Mouse (Mus musculus) CH12F3 (cell line): ENCODE measurements around the gene Gpha2.

Experiments used
- in situ Hi-C: fragments of 300-500 bp; cut with MboI; formaldehyde crosslinking; loops from 2 replicates; pipeline ENCODE4 v1.14.3; 2020; ENCODE audit warnings: low sequenced_read_pairs

Gene Gpha2

DNA sequence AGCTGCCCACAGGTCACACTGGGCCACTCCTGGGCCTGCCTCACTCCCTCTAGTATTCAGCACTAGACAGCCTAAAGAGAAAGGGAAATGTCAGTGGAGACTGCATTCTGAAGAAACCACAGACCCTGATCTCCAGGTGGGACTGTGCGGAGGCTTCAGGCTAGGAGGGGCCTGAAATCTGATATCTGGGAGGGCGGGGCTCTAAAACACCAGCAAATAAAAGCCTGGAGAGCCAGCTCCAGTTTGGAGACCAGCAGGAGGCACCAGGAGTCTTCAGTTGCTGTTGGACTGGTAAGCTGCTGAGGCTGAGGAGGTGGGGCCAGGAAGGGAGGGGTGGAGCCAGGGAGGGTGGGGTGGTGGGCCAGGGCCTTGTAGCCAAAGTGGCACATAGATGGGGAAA lies at the start of gene Gpha2:
TSS of gene Gpha2 (plus strand) at position 246 of the 400 bp plus-strand sequence.
- in situ Hi-C loops: no loop called here

DNA sequence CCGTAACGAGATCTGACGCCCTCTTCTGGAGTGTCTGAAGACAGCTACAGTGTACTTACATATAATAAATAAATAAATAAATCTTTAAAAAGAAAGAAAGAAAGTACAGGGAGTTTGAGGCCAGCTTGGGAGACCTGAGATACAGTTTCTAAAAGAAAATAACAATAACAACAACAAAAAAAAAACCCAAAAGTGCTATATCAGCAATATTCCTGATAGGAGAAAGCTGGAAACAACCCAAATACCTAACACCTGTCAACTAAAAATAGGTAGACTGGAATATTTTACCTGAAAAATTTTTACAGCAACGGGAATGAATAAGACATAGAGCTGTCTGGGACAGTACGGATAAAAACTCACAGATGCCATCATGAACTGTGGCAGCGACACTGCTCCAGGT lies 47.4 kb upstream of the Gpha2 start:
- in situ Hi-C loops: no loop called here

DNA sequence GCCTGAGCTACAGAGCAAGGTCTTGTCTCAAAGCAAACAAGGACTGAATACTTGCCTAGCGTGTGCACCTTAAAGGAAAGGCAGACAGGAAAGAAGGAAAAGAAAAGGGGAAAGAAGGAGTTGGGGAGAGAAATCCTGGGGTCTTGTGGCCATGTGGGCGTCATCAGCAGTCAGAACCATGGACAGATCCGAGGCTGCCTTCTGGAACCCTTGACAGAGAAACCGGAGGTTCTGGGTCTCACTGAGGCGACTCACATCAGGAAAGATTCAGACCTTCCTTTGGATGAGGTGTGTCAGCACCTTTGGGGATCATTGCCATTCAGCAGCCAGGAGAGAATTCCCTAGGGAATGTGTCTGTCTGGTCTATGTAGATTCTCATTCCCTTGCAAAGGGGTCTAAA lies 44.6 kb upstream of the Gpha2 start:
- in situ Hi-C loops: no loop called here

DNA sequence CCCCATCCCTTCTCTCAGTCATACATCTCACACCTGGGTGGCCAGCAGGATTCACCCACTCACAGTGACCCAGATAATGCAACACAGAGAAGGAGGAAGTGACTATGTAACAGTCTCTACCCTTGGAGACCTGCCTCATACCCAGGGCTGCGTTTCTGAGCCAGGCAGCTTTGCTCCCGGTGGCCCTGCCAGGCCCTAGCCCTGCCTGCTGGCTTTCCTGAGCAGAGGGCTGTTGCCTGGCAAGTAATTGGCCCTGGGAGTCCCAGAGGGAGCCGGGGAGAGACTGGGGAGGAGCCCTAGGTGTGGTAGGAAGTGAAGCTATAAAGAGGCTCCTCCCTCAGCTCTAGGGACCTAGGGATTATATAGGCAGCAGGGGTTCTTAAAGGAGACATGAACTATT lies 43.6 kb upstream of the Gpha2 start:
- in situ Hi-C loops: no loop called here

DNA sequence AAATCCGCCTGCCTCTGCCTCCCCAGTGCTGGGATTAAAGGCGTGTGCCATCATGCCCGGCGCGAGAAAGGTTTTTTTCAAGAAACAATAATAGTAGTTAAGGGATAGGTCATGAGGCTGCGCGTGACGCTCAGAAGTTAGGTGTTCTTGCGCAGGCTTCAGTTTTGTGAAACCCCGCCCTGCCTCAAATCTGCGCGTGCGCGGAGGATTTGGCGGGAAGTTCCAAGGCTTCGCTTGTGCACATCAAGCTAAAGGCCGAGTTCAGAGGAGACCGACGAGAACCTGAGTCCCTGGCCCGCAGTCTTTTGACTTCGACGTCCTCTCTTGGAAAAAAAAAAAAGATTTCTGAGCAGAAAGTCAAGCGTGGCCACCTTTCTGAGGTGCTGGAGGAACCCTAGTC lies 42.0 kb upstream of the Gpha2 start, which contains the start of gene Majin:
TSS of gene Majin (plus strand) at position 258 of the 400 bp plus-strand sequence.
- in situ Hi-C loops: no loop called here

DNA sequence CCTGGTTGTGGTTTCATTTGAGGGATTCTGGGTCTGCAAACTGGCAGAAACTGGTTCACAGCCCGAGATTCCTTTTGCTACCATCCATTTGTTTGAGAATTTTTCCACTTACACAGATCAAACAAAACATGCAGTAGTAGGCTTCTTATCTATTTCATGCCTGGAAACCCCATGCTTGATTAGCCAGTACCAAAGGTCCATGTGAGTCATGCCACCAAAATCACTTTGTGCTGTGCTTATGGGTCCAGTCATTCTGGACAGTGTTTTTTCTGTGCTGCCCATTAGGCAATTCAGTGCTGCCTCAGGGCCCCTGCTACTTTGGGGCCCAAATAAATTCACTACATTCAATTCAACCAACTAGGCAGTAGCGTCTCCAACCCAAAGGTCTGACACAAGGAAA lies 21.9 kb upstream of the Gpha2 start:
- in situ Hi-C loops: no loop called here

DNA sequence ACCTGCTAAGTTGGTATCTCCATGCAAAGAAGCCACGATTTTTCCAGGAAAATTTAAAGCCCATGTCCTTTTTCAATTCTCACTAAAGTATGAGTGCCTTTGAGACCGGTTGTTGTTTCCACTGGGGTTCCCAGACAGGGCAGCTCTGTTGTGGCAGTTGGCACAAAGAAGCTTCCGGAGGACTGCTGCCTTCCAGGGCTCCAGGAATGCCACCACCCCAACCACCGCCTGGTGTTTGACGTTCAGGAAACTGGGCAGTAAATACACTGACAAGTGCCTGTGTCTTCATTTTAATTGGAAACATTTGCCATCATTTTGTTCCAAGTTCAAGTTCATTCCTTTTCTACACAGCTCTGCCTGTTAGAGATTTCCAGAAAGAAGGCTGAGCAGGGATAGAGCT lies 19.5 kb upstream of the Gpha2 start:
- in situ Hi-C loops: no loop called here

DNA sequence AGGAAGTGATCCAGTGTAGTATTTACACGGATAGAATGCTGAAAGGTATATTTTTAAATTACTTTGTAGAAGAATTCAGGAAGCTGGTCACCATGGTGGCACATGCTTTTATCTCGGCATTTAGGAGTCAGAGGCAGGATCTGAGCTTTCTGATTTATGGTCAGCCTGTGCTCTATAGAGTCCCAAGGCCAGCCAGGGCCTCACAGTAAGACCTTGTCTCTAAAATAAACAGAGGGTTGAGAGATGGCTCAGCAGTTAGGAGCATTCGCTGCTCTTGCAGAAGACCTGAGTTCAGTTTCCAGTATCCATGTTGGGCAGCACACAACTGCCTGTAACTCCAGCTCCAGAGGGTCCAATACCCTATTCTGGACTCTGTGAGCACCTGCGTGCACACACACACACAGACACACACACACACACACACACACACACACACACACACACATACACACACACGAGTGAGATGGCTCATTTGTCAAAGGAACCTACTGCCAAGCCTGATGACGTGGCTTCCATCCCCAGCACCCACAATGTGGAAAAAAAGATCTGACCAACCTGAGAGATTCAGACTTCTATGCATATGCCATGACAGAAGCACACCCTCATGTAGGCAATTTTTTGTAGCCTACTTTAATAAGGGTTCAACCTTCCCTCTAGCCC lies 10.0 kb upstream of the Gpha2 start:
- in situ Hi-C loops: no loop called here

DNA sequence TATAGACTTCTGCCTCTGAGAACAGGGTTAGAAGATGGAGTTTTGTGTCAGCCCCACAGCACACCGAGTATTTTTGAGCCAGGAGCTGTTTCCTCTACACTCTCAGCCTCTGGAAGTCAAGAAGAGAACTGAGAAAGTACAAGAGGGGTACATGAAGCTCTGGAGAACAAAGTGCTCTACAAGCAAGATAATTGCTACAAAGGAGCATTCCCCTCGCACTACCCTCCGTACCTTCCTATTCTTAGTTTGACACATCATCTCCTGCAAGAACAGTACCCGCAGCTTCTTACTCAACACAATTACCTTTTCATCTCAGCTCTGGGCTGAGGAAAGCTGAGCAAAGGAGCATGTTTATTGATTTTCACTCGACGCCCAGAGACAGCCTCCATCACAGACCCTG lies 7.6 kb upstream of the Gpha2 start:
- in situ Hi-C loops: no loop called here

DNA sequence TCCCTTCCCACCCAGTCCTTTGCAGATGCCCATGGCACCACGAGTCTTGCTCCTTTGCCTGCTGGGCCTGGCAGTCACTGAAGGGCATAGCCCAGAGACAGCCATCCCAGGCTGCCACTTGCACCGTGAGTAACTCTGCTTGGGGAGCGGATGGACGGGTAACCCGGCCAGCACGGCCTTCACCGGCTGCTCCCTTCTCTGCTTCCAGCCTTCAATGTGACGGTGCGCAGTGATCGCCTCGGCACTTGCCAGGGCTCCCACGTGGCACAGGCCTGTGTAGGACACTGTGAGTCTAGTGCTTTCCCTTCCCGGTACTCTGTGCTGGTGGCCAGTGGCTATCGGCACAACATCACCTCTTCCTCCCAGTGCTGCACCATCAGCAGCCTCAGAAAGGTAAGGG lies 583 bp downstream of the Gpha2 start:
- in situ Hi-C loops: no loop called here

DNA sequence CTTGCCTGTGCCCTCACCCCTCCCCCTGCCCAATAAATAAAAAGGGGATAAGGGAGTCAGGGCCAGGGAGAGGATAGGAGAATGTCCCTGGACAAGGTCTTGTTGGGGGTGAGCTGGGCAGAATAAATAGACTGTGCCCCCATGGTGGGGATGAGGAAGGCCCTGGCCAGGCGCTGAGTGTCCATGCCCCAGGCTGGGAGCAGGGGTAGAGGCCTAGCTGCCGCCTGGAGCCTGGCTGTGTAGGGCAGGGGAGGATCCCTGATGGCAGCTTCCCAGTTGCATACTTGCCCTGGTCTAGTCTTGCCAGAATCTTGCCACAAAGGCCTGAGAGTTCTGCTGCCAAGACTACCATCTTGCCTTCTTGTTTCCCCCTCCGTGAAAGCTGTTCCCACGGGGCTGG lies 1.7 kb downstream of the Gpha2 start:
- in situ Hi-C loops: no loop called here

DNA sequence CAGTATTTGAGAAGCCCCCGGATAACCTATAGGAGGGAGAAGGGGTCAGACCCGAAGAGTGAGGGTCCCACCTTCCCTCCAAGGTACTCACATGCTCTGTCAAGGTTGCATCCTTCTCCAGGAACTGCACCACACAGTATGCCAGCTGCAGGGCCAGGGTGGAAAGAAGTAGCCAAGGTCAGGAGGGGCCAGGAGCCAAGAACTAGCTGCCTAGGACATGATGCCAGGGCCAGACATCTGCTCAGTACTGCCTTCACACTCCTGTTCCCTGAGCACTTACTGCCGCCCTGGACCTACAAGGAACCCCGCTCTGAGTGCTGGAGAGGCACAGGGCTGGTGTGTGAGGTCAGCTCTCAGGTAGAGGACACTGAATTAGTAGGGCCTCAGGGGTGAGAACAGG lies 4.2 kb downstream of the Gpha2 start:
- in situ Hi-C loops: no loop called here

DNA sequence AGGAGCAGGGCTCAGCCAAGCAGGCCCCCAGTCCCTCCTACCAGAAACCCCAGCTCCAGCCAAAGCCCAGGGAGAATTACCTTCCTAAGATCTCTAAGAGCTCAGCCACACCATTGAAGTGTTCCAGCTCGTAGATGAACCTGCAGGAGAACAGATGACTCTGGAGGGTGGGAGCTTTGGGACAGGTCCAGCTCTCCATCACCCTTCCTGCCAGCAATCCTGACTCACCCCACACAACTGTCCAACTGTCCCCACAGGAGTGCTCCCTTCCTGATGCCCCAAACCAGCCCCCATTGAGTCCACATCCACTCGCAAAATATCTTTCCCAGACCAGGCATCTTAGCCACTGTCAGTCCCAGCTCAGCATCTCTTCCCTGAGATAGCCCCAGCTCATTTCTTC lies 4.9 kb downstream of the Gpha2 start:
- in situ Hi-C loops: no loop called here

DNA sequence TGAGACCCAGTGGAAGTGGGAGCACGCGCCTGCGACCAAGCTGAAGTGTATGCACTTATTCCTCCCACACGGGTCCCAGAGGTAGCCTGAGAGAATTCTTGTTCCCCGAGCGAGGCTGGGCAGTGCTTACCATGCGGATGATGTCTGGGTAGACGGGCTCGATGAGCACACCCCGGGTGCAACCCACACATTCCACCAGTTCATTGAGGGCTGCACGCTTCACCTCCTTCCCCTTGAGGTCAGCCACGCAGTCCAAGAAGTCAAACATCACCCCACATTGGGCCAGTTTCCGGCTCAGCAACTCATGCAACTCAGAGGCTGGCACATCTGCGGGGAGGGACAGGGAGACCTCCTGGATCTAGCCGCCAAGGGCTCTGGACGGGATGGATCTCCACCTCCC lies 7.5 kb downstream of the Gpha2 start:
- in situ Hi-C loops: no loop called here

DNA sequence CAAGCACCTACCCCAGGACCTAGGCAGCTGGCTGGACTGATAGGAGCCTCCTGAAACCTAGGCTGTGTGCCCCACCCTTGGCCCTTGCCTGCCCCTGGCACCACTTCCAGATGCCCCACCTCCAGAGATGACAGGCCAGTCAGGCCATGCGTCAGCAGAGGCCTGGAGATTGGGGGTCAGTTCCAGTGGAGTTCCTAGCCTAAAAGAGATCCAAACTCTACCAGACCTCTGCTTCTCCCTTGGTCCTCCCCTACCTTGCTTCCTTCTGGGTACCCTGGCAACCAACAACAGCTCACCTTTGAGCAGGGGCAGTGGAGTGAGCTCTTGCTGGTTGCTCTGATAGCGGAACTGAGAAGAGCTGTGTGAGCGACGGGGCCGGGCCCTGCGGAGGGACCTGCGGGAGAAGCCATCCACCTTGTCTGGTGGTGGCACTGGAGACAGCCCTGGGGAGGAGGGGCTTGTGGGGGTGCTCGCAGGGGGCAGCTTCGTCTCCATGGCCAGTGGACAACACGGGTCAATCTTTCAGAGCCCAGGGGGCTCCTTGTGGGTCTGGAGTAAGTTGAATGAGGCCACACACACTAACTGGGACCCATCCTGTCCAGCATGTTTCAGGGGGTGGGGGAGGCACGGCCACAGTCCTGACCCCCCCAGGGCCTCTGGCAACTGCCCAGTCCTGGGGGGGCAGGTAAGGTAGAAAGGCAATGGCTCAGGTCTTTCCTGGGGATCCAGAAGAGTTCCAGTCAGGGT lies 8.3 kb downstream of the Gpha2 start:
- in situ Hi-C loops: no loop called here

DNA sequence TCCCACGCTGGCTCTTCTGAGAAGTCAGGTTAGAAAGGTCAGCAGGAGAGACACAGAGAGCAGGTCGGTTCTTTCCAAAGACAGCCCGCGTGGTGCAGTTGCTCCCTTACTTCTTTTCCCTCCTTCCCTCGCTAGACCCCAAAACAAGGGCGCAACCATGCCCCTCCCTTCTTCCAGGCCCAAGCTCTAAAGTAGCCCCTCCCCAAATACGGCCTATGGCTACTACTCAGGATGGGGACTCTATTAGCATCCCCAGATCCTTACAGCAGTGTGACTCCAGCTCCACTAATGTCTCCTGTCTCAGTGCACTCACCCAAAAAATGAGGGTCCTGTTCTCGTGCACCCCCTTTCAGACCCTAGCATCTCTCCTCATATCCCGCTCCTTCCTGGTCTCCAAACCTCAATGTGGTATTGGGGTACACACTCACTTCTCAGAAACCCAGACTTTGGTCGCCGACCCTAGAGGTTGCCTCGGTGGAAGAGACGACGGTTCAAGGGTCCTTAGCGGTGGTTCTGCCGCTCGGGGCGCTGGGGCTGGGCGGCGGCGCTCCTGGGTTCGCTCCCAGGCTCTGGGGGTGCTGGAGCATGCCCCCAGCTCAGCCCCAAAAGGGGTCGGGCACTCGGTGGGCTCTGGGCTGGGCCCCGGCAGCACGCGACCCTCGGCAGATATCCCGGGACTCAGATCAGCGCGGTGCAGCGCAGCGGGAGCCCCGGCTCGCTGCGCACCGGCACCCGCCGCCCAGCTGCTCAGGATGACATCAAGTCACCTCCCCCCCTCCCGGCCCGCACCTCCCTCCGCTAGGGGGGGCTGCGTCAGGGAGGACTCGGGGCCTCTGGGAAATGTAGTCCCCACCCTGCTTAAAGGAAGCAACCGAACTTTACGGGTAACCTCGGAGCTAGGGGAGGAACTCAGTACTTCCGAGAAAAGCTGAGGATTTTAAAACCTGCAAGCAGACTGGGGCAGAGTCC lies 9.2 kb downstream of the Gpha2 start, which contains the start of gene Ppp2r5b:
TSS of gene Ppp2r5b (minus strand) at position 789 of the 969 bp plus-strand sequence.
- in situ Hi-C loops: no loop called here

DNA sequence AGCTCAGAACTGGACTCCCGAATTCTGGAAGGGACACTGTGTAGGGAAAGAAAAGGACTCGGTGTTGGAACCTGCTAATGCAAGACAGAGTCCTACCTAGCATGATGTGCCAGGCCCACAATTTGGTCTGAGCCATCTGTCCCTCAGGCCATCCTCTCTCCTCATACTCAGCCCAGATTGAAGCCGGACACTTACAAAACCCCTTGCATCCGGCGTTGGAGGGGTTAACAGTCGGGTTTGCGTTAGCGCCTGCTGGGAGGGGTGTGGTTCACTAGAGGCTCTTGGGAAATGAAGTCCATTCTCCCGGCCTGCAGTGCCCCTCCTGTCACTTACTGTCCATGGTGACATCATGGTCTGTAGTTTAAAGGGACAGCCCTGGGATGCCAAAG lies 9.9 kb downstream of the Gpha2 start:
- in situ Hi-C loops: no loop called here

DNA sequence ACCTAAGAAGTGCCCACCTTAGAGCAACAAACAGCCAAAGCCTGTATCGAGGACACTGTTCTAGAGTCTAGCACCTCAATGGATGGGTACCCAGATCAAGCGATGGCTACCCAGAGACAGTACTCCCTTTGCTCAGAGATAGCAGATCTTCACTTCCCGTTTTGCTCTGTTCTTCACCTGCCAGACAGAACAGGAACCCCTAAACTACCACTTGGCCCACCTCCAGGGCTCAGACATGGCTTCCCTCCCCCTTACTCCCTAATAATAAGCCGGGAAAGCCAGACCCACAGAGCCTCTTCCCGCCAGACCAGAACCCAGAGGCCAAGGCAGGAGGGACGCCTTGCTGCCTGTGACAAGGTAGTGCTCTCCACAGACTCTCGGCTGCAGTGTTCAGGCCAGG lies 10.7 kb downstream of the Gpha2 start:
- in situ Hi-C loops: no loop called here

DNA sequence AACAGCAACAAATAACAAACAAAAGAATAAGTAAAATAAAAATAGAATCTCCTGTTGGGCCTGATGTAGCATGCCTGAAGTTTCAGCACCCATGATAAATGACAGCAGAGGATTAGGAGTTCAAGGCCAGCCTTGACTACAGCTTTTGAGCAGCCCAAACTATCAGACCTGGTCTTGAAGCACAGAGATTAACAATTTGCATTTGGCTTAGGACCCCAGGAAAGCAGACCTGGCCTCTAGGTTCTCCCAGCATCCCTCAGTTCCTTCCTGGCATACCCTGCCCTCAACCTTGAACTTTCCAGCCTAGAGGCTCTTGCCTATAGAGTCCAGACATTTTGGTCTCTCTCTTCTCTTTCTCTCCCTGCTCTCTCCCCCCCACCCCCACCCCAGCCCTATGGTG lies 12.6 kb downstream of the Gpha2 start:
- in situ Hi-C loops: no loop called here

DNA sequence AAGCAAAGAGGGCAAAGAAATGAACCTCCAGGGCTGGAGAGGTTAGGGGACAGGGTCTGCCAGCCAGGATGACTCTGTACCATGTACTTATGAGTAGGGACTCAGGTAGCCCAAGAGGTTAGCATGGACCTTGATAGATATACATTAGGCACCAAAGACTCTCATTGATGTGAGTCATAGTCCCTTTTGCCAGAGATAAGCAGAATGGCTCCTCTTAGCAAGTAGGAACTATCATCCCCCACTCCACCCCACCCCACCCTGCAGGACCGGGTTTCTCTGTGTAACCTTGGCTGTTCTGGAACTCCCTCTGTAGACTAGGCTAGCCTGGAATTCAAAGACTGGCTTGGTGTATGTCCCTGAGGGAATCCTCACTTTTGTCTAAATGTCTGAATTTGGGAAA lies 14.0 kb downstream of the Gpha2 start:
- in situ Hi-C loops: no loop called here

DNA sequence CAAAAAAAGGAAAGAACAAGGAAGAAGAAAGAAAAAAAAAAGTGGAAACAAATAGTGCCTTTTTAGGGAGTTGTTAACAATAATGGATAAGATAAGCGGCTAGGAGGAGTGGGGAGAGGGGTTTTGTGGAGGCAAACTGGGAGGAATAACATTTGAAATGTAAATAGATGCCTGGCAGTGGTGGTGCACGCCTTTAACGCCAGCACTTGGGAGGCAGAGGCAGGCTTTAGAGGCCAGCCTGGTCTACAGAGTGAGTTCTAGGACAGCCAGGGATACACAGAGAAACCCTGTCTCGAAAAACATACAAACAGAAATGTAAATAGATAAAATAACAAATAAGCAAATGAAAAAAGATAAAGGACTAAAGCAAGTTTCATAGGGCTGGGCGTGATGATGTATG lies 14.5 kb downstream of the Gpha2 start:
- in situ Hi-C loops: no loop called here
